Mouse (Mus musculus): ENCODE data around the gene Ubac1.

GRCm38 (mm10) chr2:26062742-26063427, 41.3 kb upstream of the Ubac1 start:
- TF ChIP-seq POLR2A (IDR thresholded peaks at IDR 0.05; ENCODE audit: control insufficient read depth, low read depth, low read length), result no peak
- TF ChIP-seq CTCF (IDR thresholded peaks at IDR 0.05; ENCODE audit: control insufficient read depth, insufficient read depth, insufficient replicate concordance, low read depth, low read length), result no peak
